Mouse (Mus musculus) c-Kit-positive CD71-positive TER-119-negative erythroid progenitor cells, embryonic 14.5 days (primary cell): ENCODE measurements around the gene Olfr705.
"Not testable (repeated sequence)": the region's sequence is repeated elsewhere in the genome, so short reads cannot be mapped to it uniquely, and the experiment has no call there.

ENCODE experiments used
- DNase-seq: peaks from one replicate; pipeline ENCODE4 v3.0.0-alpha.2; 2013; ENCODE audit warnings: low read depth

The Olfr705 gene

DNA sequence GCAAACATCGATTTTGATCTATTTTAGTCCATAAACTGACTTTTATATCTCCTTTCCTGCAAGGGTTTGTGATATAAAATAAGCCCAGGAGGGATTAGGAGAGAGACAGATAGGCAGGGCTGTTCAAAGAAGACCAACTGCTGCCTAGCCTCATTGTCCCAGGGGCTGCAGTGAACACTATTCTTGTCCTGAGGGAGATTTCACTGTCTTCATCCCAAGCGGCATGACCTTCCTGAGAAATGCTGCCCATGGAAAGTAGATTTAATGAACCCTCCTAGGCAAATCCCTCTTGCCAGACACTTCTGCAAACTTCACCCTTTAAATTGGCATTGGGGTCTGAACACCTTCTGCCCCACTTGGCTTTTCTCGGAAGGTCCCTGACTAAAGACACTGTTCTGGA is at the start of gene Olfr705:
Olfr705 (minus strand) TSS at position 101 of the 400 bp plus-strand sequence.
- no peak for DNase-seq

DNA sequence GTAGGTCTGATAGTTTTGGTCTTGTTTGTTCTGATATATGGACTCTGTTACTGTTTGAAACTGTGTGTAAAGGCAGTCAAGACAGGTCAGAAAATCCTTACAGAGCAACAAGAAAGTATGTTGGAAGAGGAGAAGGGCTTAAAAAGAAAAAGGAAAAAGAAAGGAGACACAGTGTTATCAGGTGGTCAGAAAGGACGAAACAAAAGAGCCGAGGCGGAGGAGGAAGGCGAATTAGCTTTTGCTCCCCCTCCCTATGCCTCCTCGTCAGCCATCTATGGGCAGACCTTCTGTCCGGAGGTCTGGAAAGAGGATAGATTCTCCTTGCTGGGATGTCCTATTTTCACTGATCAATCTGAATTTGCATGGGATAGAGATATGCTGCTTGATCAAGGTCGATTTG is 44.3 kb upstream of the Olfr705 start:
- not testable (repeated sequence) for DNase-seq

DNA sequence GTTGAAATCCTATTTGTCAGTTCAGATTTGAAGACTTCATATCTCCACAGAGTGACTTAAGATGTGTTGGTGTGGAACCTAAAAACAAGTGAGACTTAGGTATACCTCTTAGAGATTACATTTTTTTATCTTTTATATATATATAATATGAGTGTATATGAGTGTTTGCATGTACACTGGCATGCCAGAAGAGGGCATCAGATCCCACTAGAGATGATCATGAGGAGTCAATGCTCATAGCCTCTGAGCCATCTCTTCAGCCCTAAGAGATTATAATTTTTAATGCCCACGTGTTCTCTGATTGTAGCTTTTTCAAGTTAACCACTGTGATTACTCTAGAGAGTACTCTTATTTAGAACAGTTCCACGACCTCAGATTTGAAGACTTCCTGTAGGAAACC is 31.0 kb upstream of the Olfr705 start, which contains the start of gene Olfr1532-ps1:
Olfr1532-ps1 (plus strand) TSS at position 326 of the 400 bp plus-strand sequence.
- DNase-seq: no peak

DNA sequence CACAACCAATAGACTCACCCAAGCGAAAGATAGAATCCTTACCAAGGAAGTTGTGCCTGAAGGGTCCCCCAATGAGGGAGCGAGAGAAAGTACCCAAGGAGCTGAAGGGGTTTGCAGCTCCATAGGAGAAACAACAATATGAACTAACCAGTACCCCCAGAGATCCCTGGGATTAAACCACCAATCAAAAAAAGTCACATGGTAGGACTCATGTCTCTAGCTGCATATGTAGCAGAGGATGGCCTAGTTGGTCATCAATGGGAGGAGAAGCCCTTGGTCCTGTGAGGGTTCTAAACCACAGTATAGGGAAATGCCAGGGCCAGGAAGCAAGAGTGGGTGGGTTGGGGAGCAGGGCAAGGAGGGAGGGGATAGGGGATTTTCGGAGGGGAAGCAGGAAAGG is 24.4 kb upstream of the Olfr705 start, which contains the start of gene Olfr707:
Olfr707 (minus strand) TSS at position 101 of the 400 bp plus-strand sequence.
- not testable (repeated sequence) for DNase-seq

DNA sequence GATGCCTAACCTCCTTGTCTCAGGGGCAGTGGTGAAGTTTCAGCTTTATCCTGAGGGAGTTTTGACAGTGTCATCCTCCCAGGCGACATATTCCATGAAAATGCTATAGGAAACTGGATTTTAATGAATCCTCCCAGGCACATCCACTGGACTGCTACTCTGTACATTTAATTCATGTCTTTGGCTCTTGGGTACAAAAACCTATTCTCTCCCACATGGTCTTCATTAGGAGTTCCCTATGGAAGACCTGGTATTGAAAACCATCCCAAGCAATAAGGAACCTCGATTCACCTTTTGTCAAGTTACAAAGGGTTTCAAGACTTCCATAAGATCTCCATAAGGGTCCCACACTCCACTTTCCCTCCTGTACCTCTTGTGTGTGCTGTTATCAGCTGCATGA is 11.4 kb upstream of the Olfr705 start, which contains the start of gene Olfr706:
Olfr706 (minus strand) TSS at position 101 of the 400 bp plus-strand sequence.
- DNase-seq: no peak

DNA sequence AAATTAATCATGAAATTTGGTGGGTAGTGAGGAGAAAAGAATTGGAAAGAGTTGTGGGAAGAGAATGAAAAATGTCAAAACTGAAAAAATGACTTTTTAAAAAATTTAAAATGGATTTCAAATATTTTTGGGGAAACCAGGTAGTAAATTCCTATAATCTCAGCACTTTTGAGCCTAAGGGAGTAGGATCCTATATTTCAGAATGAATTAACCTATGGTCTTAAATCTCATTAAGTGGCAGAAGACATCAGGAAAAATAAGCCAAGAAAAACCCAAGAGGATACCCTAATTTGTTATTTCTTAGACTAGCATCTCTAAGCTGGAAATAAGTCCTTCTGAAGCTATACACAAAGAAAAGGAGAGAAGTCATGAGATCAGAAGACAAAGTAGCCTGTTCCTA is 13.8 kb downstream of the Olfr705 start, which contains the start of gene Olfr704:
Olfr704 (plus strand) TSS at position 301 of the 400 bp plus-strand sequence.
- no peak for DNase-seq

DNA sequence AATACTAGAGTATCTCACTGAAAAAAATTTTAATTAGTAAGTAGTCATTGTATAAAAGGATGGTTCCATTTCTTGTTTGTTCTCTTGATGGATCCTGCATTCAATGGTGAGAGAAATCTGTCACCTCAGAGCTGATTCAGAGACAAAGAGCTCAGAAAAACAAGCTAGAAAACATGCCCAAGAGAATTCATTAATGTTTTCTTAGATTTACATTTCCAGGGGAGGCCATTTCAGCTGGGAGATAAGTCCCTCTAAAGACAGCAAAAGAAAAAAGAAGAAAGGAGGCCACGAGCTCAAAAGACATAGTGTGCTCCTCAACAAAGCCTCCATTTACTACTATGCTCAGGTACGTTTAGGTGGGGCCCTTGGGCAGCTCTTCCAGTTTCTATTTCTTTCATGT is 33.6 kb downstream of the Olfr705 start, which contains the start of gene Olfr703:
Olfr703 (plus strand) TSS at position 301 of the 400 bp plus-strand sequence.
- DNase-seq: no peak

DNA sequence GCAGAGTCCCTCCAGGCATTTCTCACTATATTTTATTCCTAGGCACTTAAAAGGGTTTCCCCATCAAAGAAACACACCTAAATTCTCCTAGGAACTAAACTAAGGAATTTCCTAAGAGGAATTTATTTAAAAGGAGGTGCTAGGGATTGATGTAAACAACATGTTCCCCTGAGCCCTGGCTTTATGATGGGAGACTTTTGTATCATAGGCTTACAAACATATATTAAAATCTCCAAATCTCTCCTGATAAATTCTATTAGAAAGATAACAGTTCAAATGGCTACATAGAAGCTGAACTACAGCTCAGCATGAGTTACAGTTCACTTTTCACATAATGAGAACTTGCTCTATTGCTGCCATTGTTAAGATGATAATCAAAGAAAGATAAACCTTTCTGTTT is 42.9 kb downstream of the Olfr705 start, which contains the start of gene Olfr702:
Olfr702 (minus strand) TSS at position 101 of the 400 bp plus-strand sequence.
- no peak for DNase-seq
